Mouse (Mus musculus): ENCODE measurements around the gene Gm11565. TPM values are rescaled to one million over a fixed set of nuclear protein-coding genes. Genes with fewer than 3 reads are reported as not detected.

Gm11565 gene
- polyA plus RNA-seq (2017; shearing (Covaris generic)) = not detected

DNA sequence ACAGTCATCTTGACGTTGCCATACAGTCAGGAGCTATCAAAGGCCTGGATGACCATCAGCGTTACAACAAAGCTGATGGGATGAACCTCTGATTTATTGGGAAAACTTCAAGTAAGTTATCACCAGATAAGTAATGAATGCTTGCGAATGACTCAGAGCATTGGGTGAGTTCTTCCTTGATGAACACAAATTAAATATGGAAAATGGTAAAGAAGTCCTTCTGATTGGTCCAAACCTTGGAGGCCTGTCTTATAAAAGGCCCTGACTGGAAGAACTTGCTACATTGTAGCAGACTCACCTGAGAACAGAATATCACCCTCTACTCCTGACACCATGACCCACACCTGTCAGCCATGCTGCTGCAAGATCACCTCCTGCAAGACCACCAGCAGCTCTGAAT is at the start of gene Gm11565:
Gm11565 (plus strand) TSS at position 301 of the 400 bp plus-strand sequence.

GRCm38 (mm10) chr11:99873089-99873488 is 41.5 kb upstream of the Gm11565 start, which contains the start of gene Krtap9-1:
Gene Krtap9-1, plus strand, starts transcription at chr11:99873389.

DNA sequence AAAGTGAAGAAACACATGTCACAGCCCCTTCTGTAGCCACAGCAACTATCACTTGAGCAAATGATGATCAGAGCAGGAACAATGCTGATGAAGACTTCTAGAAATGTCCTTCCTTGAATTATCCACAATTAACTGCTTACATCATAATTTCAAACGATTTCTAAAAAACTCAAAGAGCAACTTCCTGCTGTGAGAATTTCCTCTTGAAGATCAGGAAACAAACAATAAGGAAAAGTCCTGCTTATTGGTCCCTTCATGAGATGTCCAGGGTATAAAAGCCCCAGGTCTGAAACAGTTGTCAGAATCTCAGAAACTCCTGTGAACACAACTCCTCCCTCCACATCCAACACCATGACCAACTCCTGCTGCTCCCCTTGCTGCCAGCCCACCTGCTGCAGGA is 35.7 kb upstream of the Gm11565 start, which contains the start of gene Gm11567:
Gm11567 (plus strand) TSS at position 301 of the 400 bp plus-strand sequence.

GRCm38 (mm10) chr11:99907620-99908019 is 6.9 kb upstream of the Gm11565 start, which contains the start of gene Krtap31-1:
Gene Krtap31-1, plus strand, starts transcription at chr11:99907920.

DNA sequence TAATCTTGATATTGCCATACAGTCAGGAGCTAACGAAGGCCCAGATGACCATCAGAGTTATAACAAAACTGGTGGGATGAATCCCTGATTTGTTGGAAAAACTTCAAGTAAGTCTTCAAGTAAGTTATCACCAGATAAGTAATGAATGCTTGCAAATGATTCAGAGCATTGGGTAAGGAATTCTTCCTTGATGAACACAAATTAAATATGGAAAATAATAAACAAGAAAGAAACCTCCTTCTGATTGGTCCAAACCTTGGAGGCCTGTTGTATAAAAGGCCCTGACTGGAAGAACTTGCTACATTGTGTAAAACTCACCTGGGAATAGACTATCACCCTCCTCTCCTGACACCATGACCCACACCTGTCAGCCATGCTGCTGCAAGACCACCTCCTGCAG is 21.4 kb downstream of the Gm11565 start, which contains the start of gene Krtap31-2:
Krtap31-2 (plus strand) TSS at position 301 of the 400 bp plus-strand sequence.

GRCm38 (mm10) chr11:99948175-99948574 is 33.6 kb downstream of the Gm11565 start, which contains the start of gene Krtap9-5:
Gene Krtap9-5, plus strand, starts transcription at chr11:99948475.

Other genes starting within 250 kb of the Gm11565 start
- gene Krtap4-6, start 248.8 kb upstream of the Gm11565 start, polyA plus RNA-seq (2017; shearing (Covaris generic)) = not detected
- not detected for gene Gm14190, start 224.0 kb upstream of the Gm11565 start, polyA plus RNA-seq (2017; shearing (Covaris generic))
- gene Gm14180, start 180.5 kb upstream of the Gm11565 start, polyA plus RNA-seq (2017; shearing (Covaris generic)) = not detected
- gene Gm11595, start 141.8 kb upstream of the Gm11565 start, polyA plus RNA-seq (2017; shearing (Covaris generic)) = not detected
- not detected for gene Krtap4-8, start 134.0 kb upstream of the Gm11565 start, polyA plus RNA-seq (2017; shearing (Covaris generic))
- not detected for gene Krtap4-9, start 129.6 kb upstream of the Gm11565 start, polyA plus RNA-seq (2017; shearing (Covaris generic))
- not detected for gene Gm11596, start 121.3 kb upstream of the Gm11565 start, polyA plus RNA-seq (2017; shearing (Covaris generic))
- not detected for gene Gm11569, start 115.8 kb upstream of the Gm11565 start, polyA plus RNA-seq (2017; shearing (Covaris generic))
- not detected for gene Gm11554, start 110.3 kb upstream of the Gm11565 start, polyA plus RNA-seq (2017; shearing (Covaris generic))
- not detected for gene Krtap4-13, start 104.9 kb upstream of the Gm11565 start, polyA plus RNA-seq (2017; shearing (Covaris generic))
- not detected for gene Gm11564, start 99.1 kb upstream of the Gm11565 start, polyA plus RNA-seq (2017; shearing (Covaris generic))
- gene 2300003K06Rik, start 76.7 kb upstream of the Gm11565 start, polyA plus RNA-seq (2017; shearing (Covaris generic)) = not detected
- gene Krtap4-16, start 63.1 kb upstream of the Gm11565 start, polyA plus RNA-seq (2017; shearing (Covaris generic)) = not detected
- gene Gm11568, start 56.8 kb upstream of the Gm11565 start, polyA plus RNA-seq (2017; shearing (Covaris generic)) = not detected
- gene Gm11559, start 50.3 kb upstream of the Gm11565 start, polyA plus RNA-seq (2017; shearing (Covaris generic)) = not detected
- not detected for gene Krtap9-1, start 41.4 kb upstream of the Gm11565 start, polyA plus RNA-seq (2017; shearing (Covaris generic))
- not detected for gene Gm11567, start 35.6 kb upstream of the Gm11565 start, polyA plus RNA-seq (2017; shearing (Covaris generic))
- gene Krtap31-1, start 6.8 kb upstream of the Gm11565 start, polyA plus RNA-seq (2017; shearing (Covaris generic)) = not detected
- gene Krtap31-2, start 21.5 kb downstream of the Gm11565 start, polyA plus RNA-seq (2017; shearing (Covaris generic)) = not detected
- gene Krtap9-5, start 33.7 kb downstream of the Gm11565 start, polyA plus RNA-seq (2017; shearing (Covaris generic)) = 0.60 TPM
- not detected for gene Krtap29-1, start 64.3 kb downstream of the Gm11565 start, polyA plus RNA-seq (2017; shearing (Covaris generic))
- gene Krtap16-1, start 71.8 kb downstream of the Gm11565 start, polyA plus RNA-seq (2017; shearing (Covaris generic)) = not detected
- not detected for gene Krtap17-1, start 79.2 kb downstream of the Gm11565 start, polyA plus RNA-seq (2017; shearing (Covaris generic))
- gene Krt33a, start 101.5 kb downstream of the Gm11565 start, polyA plus RNA-seq (2017; shearing (Covaris generic)) = not detected
- not detected for gene Krt33b, start 115.1 kb downstream of the Gm11565 start, polyA plus RNA-seq (2017; shearing (Covaris generic))
- 0.32 TPM for gene Krt34, start 126.8 kb downstream of the Gm11565 start, polyA plus RNA-seq (2017; shearing (Covaris generic))
- not detected for gene Krt31, start 135.8 kb downstream of the Gm11565 start, polyA plus RNA-seq (2017; shearing (Covaris generic))
- gene Krt32, start 173.5 kb downstream of the Gm11565 start, polyA plus RNA-seq (2017; shearing (Covaris generic)) = not detected
- not detected for gene Krt35, start 181.5 kb downstream of the Gm11565 start, polyA plus RNA-seq (2017; shearing (Covaris generic))
- not detected for gene Krt36, start 190.9 kb downstream of the Gm11565 start, polyA plus RNA-seq (2017; shearing (Covaris generic))
- gene Krt13, start 206.8 kb downstream of the Gm11565 start, polyA plus RNA-seq (2017; shearing (Covaris generic)) = not detected
- not detected for gene Krt15, start 221.2 kb downstream of the Gm11565 start, polyA plus RNA-seq (2017; shearing (Covaris generic))
- gene Krt19, start 233.9 kb downstream of the Gm11565 start, polyA plus RNA-seq (2017; shearing (Covaris generic)) = 0.74 TPM